Mouse (Mus musculus): Measurements from ENCODE around the gene Tmem274.

- no peak for TF ChIP-seq CTCF (IDR thresholded peaks at IDR 0.05; ENCODE audit: low read depth, low read length)
- no peak for TF ChIP-seq POLR2A (IDR thresholded peaks at IDR 0.05; ENCODE audit: extremely low read depth, insufficient read depth, low read length)
Measured at GRCm38 (mm10) chr4:149521258-149521657, 44.1 kb downstream of the Tmem274 start.
